Mouse (Mus musculus) lung, embryonic 16.5 days (tissue): ENCODE data around the gene Sdhaf2. TPM values are rescaled to one million over a fixed set of nuclear protein-coding genes. Genes with fewer than 3 reads are reported as not detected.

Source experiments
- ATAC-seq: fragments of 200-750 bp; cut with Nextera tagmentation; 2 replicates; pipeline ENCODE4 v1.8.0; 2017; ENCODE audit warnings: low read depth, mild to moderate bottlenecking, moderate library complexity
- H3K27ac ChIP-seq: fragments of 300-500 bp; sonication (generic); 2 replicates; pipeline ENCODE4 v1.5.1; 2014; ENCODE audit warnings: mild to moderate bottlenecking, control low read depth, low read length
- H3K27me3 ChIP-seq: fragments of 300-500 bp; sonication (generic); 2 replicates; pipeline ENCODE4 v1.6.1; 2014; ENCODE audit warnings: low read depth, low read length, mixed read lengths; ENCODE audit not compliant: control insufficient read depth, insufficient read depth
- H3K36me3 ChIP-seq: fragments of 300-500 bp; sonication (generic); 2 replicates; pipeline ENCODE4 v1.6.1; 2014; ENCODE audit warnings: low read length; ENCODE audit not compliant: control insufficient read depth, insufficient read depth
- H3K4me1 ChIP-seq: fragments of 300-500 bp; sonication (generic); replicated peaks from 2 replicates; pipeline ENCODE4 v1.6.1; 2014; ENCODE audit warnings: low read length, mixed read lengths; ENCODE audit not compliant: control insufficient read depth, insufficient read depth
- H3K4me2 ChIP-seq: fragments of 300-500 bp; sonication (generic); 2 replicates; pipeline ENCODE4 v1.6.1; 2014; ENCODE audit warnings: low read depth, low read length, control low read depth
- H3K4me3 ChIP-seq: fragments of 300-500 bp; sonication (generic); 2 replicates; pipeline ENCODE4 v1.5.1; 2014; ENCODE audit warnings: mild to moderate bottlenecking, low read length, control low read depth
- H3K9ac ChIP-seq: fragments of 300-500 bp; sonication (generic); 2 replicates; pipeline ENCODE4 v1.6.1; 2014; ENCODE audit warnings: low read length, control low read depth
- H3K9me3 ChIP-seq: fragments of 300-500 bp; sonication (generic); 2 replicates; pipeline ENCODE4 v1.6.1; 2016; ENCODE audit warnings: low read length; ENCODE audit not compliant: control insufficient read depth
- WGBS: fragments of 180-500 bp; shearing (Covaris S2); extraction: QIAGEN DNeasy Blood & Tissue Kit; methylation state at CpG from one replicate; pipeline ENCODE4 v1.1.7; 2014; 5-methylcytosine and 5-hydroxymethylcytosine counted together
- polyA plus RNA-seq: library from polyadenylated mRNA; unstranded; fragments of >200 nt; fragmentation: Nextera tagmentation; extraction: Ambion mirVana; gene quantifications from 2 replicates; pipeline ENCODE4 v1.2.1, GENCODE M21; 2015

Gene Sdhaf2
- polyA plus RNA-seq, 1 experiment from 2014 or later = 53.4 TPM

DNA sequence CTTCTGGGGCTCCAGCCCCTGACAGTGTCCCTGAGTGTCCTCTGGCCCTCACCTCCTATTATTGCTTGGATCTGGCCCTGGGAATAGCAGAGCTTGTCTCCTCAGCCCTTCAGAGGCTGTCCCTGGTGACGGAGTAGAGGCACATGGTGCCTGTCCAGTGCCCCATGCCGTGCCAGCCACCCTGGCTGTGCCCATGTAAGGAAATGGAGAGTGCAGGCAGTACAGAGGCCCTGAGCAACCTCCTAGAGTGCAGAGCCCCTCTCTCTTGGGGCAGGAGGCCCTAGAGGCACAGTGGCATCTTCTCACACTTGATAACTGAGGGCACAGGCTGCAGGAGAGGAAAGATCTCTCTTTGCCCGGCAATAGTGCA is 70.5 kb downstream of the Sdhaf2 start:
- no peak for ATAC-seq
- Histone ChIP-seq H3K4me1 (peaks cover 23% of the 10 kb centered on the region), H3K4me3 (no peak overlapping the region), H3K9ac (no peak overlapping the region), H3K9me3 (no peaks in the 10 kb centered on the region), H3K27ac (no peak overlapping the region), H3K4me2 (no peak overlapping the region), H3K36me3 (no peaks in the 10 kb centered on the region), H3K27me3 (peaks cover 45% of the 10 kb centered on the region)
- 64% methylated on average over 3 of the region's 3 CpGs for WGBS

DNA sequence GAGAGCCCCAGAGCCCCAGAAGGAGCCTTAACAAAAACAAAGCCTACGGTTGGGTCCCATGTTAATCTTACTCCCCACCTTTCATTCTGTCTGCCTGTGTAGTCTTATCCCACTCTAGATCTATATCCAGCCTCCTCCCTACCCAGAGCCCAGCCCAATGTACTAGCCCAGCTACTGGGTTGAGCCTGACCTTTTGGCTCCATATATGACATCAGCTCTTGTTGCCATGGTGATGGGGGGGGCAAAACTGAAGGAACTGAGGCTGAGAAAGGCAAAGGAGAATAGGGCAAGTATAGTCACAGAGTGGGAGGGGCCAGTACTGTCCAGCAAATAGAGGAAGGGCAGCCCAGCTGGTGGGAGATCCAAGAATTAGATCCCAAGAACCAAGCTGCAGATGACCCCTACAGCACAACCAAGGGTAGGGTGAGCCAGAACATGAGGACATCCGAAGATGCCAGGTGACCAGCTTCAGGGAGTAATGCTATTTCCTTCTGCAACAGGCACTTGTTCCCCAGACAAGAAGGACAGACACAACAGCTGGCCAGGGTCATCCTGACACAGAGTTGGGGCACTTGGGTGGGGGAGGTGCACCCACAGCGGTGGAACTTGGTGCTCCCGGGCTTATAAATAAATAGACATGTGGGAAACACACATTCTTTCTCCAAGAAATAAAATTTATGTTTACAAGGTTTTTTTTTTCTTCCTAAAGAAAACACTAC is 71.1 kb downstream of the Sdhaf2 start:
- peaks cover 45% of the 10 kb centered on the region for H3K27me3 ChIP-seq
- 49% methylated on average over 4 of the region's 4 CpGs for WGBS

More for the DNA sequence above, 71.1 kb downstream of the Sdhaf2 start:
- ATAC-seq = no peak
- no peak overlapping the region for H3K9ac ChIP-seq
- H3K4me2 ChIP-seq = no peak overlapping the region
- H3K4me1 ChIP-seq = peaks cover 23% of the 10 kb centered on the region
- H3K27ac ChIP-seq = no peak overlapping the region
- no peak overlapping the region for H3K4me3 ChIP-seq
- H3K36me3 ChIP-seq = no peaks in the 10 kb centered on the region
- H3K9me3 ChIP-seq = no peaks in the 10 kb centered on the region

Other genes starting within 250 kb of the Sdhaf2 start
- 3.0 and 3.2 TPM in 2 replicates for gene Dagla, start 221.3 kb downstream of the Sdhaf2 start, polyA plus RNA-seq
- gene Syt7, start 137.1 kb downstream of the Sdhaf2 start, polyA plus RNA-seq = 0.75 and 0.82 TPM in 2 replicates
- 0.52 and 0.73 TPM in 2 replicates for gene Lrrc10b, start 68.7 kb downstream of the Sdhaf2 start, polyA plus RNA-seq
- gene Ppp1r32, start 43.2 kb downstream of the Sdhaf2 start, polyA plus RNA-seq = 2.1 and 3.7 TPM in 2 replicates
- gene Cpsf7, start 876 bp downstream of the Sdhaf2 start, polyA plus RNA-seq = 41.7 and 47.6 TPM in 2 replicates
- 39.8 and 41.6 TPM in 2 replicates for gene Tmem216, start 30.1 kb upstream of the Sdhaf2 start, polyA plus RNA-seq
- 23.6 and 25.2 TPM in 2 replicates for gene Cyb561a3, start 51.0 kb upstream of the Sdhaf2 start, polyA plus RNA-seq
- gene Tmem138, start 51.2 kb upstream of the Sdhaf2 start, polyA plus RNA-seq = 46.5 and 47.1 TPM in 2 replicates
- gene Ddb1, start 79.2 kb upstream of the Sdhaf2 start, polyA plus RNA-seq = 348 and 364 TPM in 2 replicates
- 16.7 and 16.9 TPM in 2 replicates for gene Tkfc, start 79.5 kb upstream of the Sdhaf2 start, polyA plus RNA-seq
- 0.82 and 0.88 TPM in 2 replicates for gene Vwce, start 108.1 kb upstream of the Sdhaf2 start, polyA plus RNA-seq
- not detected in 2 replicates for gene Pga5, start 151.9 kb upstream of the Sdhaf2 start, polyA plus RNA-seq
- gene Vps37c, start 162.6 kb upstream of the Sdhaf2 start, polyA plus RNA-seq = 29.9 and 36.2 TPM in 2 replicates
- 0.87 and 1.1 TPM in 2 replicates for gene Cd5, start 212.9 kb upstream of the Sdhaf2 start, polyA plus RNA-seq